Mouse (Mus musculus): Measurements from ENCODE around the gene Fxyd2.
A peak's percentile ranks its signal among the peaks of the same experiment; 100 is the strongest.

Gene Fxyd2

GRCm38 (mm10) chr9:45399434-45399833 lies at the start of gene Fxyd2:
Fxyd2 (plus strand) TSS chr9:45399669.
- DNase-seq (ENCODE audit: low spot score) = no peak

- DNase-seq (ENCODE audit: low spot score) = no peak
Measured at GRCm38 (mm10) chr9:45349851-45350250, 49.6 kb upstream of the Fxyd2 start.

GRCm38 (mm10) chr9:45355192-45355591 lies 44.3 kb upstream of the Fxyd2 start:
- no peak for DNase-seq (ENCODE audit: low spot score)

- no peak for DNase-seq (ENCODE audit: low spot score)
Measured at GRCm38 (mm10) chr9:45358356-45358755, 41.1 kb upstream of the Fxyd2 start.

- no peak for DNase-seq (ENCODE audit: low spot score)
Measured at GRCm38 (mm10) chr9:45362051-45362461, 37.4 kb upstream of the Fxyd2 start.

GRCm38 (mm10) chr9:45363639-45364214 lies 35.7 kb upstream of the Fxyd2 start:
- no peak for DNase-seq (ENCODE audit: low spot score)

- no peak for DNase-seq (ENCODE audit: low spot score)
Measured at GRCm38 (mm10) chr9:45367716-45368115, 31.8 kb upstream of the Fxyd2 start.

- DNase-seq (ENCODE audit: low spot score) = no peak
Measured at GRCm38 (mm10) chr9:45368341-45368901, 31.0 kb upstream of the Fxyd2 start.

GRCm38 (mm10) chr9:45370117-45370561 lies 29.3 kb upstream of the Fxyd2 start, which contains the start of gene Fxyd6:
Fxyd6 (plus strand) TSS chr9:45370185.
- DNase-seq (ENCODE audit: low spot score) = peak; percentile 5

- DNase-seq (ENCODE audit: low spot score) = no peak
Measured at GRCm38 (mm10) chr9:45370616-45371336, 28.7 kb upstream of the Fxyd2 start.

- DNase-seq (ENCODE audit: low spot score) = no peak
Measured at GRCm38 (mm10) chr9:45371337-45371707, 28.1 kb upstream of the Fxyd2 start.

GRCm38 (mm10) chr9:45373896-45374295 lies 25.6 kb upstream of the Fxyd2 start:
- DNase-seq (ENCODE audit: low spot score) = no peak

- no peak for DNase-seq (ENCODE audit: low spot score)
Measured at GRCm38 (mm10) chr9:45374988-45375502, 24.4 kb upstream of the Fxyd2 start.

- no peak for DNase-seq (ENCODE audit: low spot score)
Measured at GRCm38 (mm10) chr9:45376427-45376826, 23.0 kb upstream of the Fxyd2 start.

- DNase-seq (ENCODE audit: low spot score) = no peak
Measured at GRCm38 (mm10) chr9:45376883-45377282, 22.6 kb upstream of the Fxyd2 start.

- DNase-seq (ENCODE audit: low spot score) = no peak
Measured at GRCm38 (mm10) chr9:45380411-45381251, 18.8 kb upstream of the Fxyd2 start.

- no peak for DNase-seq (ENCODE audit: low spot score)
Measured at GRCm38 (mm10) chr9:45382336-45382735, 17.1 kb upstream of the Fxyd2 start.

- no peak for DNase-seq (ENCODE audit: low spot score)
Measured at GRCm38 (mm10) chr9:45382834-45383233, 16.6 kb upstream of the Fxyd2 start.

- no peak for DNase-seq (ENCODE audit: low spot score)
Measured at GRCm38 (mm10) chr9:45383883-45384282, 15.6 kb upstream of the Fxyd2 start.

- no peak for DNase-seq (ENCODE audit: low spot score)
Measured at GRCm38 (mm10) chr9:45386698-45387097, 12.8 kb upstream of the Fxyd2 start.

GRCm38 (mm10) chr9:45388385-45388994 lies 11.0 kb upstream of the Fxyd2 start:
- DNase-seq (ENCODE audit: low spot score) = peak; percentile 82

GRCm38 (mm10) chr9:45389596-45389995 lies 9.9 kb upstream of the Fxyd2 start:
- DNase-seq (ENCODE audit: low spot score) = no peak

Data from T-cell, adult 2 months (primary cell).